Mouse (Mus musculus): ENCODE measurements at regions not wholly inside any gene's neighbourhood (a gene's known extent, or its start where the extent isn't known, plus 50 kb on each side); places are given as distances from the start of the nearest gene placed in this dataset.

GRCm38 (mm10) chr4:94106941-94107340, 449.4 kb upstream of the Gm10306 start:
- H3K4me3 ChIP-seq (replicated peaks) = no peak overlapping the region
- no peak overlapping the region for H3K4me2 ChIP-seq (replicated peaks)
- ATAC-seq = no peak
- no peaks in the 10 kb centered on the region for H3K36me3 ChIP-seq
- no peaks in the 10 kb centered on the region for H3K4me1 ChIP-seq (replicated peaks)
- 78% methylated on average over 4 of the region's 4 CpGs for WGBS
- no peak overlapping the region for H3K27ac ChIP-seq
- no peak overlapping the region for H3K9ac ChIP-seq (replicated peaks)
- no peaks in the 10 kb centered on the region for H3K27me3 ChIP-seq
- no peaks in the 10 kb centered on the region for H3K9me3 ChIP-seq

GRCm38 (mm10) chr4:94116881-94117280, 439.5 kb upstream of the Gm10306 start:
- H3K9ac ChIP-seq (replicated peaks) = no peak overlapping the region
- no peak overlapping the region for H3K4me2 ChIP-seq (replicated peaks)
- 76% methylated on average over 3 of the region's 3 CpGs for WGBS
- no peaks in the 10 kb centered on the region for H3K27me3 ChIP-seq
- H3K9me3 ChIP-seq = no peaks in the 10 kb centered on the region
- H3K27ac ChIP-seq = no peak overlapping the region
- ATAC-seq = no peak
- H3K4me3 ChIP-seq (replicated peaks) = no peak overlapping the region
- H3K36me3 ChIP-seq = no peaks in the 10 kb centered on the region
- H3K4me1 ChIP-seq (replicated peaks) = no peaks in the 10 kb centered on the region

GRCm38 (mm10) chr4:94124177-94124576, 432.2 kb upstream of the Gm10306 start:
- Histone ChIP-seq H3K4me3 (replicated peaks) (no peak overlapping the region), H3K27ac (no peak overlapping the region), H3K36me3 (no peaks in the 10 kb centered on the region), H3K4me1 (replicated peaks) (no peaks in the 10 kb centered on the region), H3K9ac (replicated peaks) (no peak overlapping the region), H3K27me3 (no peaks in the 10 kb centered on the region), H3K4me2 (replicated peaks) (no peak overlapping the region), H3K9me3 (no peaks in the 10 kb centered on the region)
- WGBS = 86% methylated on average over 14 of the region's 14 CpGs
- no peak for ATAC-seq

- no peak overlapping the region for H3K4me2 ChIP-seq (replicated peaks)
- H3K27me3 ChIP-seq = peaks cover 9% of the 10 kb centered on the region; the same call in 1 of the 2 replicates
- 81% methylated on average over 2 of the region's 2 CpGs for WGBS
- no peaks in the 10 kb centered on the region for H3K36me3 ChIP-seq
- no peaks in the 10 kb centered on the region for H3K9me3 ChIP-seq
- H3K4me1 ChIP-seq (replicated peaks) = no peaks in the 10 kb centered on the region
- no peak for ATAC-seq
- H3K27ac ChIP-seq = no peak overlapping the region
- H3K9ac ChIP-seq (replicated peaks) = no peak overlapping the region
- H3K4me3 ChIP-seq (replicated peaks) = no peak overlapping the region
Measured at GRCm38 (mm10) chr4:94137921-94138320, 418.4 kb upstream of the Gm10306 start.

- Histone ChIP-seq H3K4me2 (replicated peaks) (peak overlapping the region; percentile 14; the same call in 1 of the 2 replicates), H3K9ac (replicated peaks) (no peak overlapping the region)
- WGBS = 15% methylated on average over 7 of the region's 7 CpGs
Measured at GRCm38 (mm10) chr4:94144901-94145801, 411.2 kb upstream of the Gm10306 start.

GRCm38 (mm10) chr4:94147964-94148533, 408.3 kb upstream of the Gm10306 start:
- no peak overlapping the region for H3K4me2 ChIP-seq (replicated peaks)
- peaks cover 19% of the 10 kb centered on the region for H3K4me1 ChIP-seq (replicated peaks)
- 0 out of 2 replicates have a peak, but pooled peaks cover 2% of the 10 kb centered on the region for H3K27me3 ChIP-seq
- ATAC-seq = no peak
- H3K36me3 ChIP-seq = no peaks in the 10 kb centered on the region
- H3K9ac ChIP-seq (replicated peaks) = no peak overlapping the region
- H3K9me3 ChIP-seq = 0 out of 2 replicates have a peak, but pooled peaks cover 3% of the 10 kb centered on the region
- H3K27ac ChIP-seq = no peak overlapping the region
- H3K4me3 ChIP-seq (replicated peaks) = no peak overlapping the region

More at GRCm38 (mm10) chr4:94144901-94145801, 411.2 kb upstream of the Gm10306 start:
- Histone ChIP-seq H3K27me3 (peaks cover 3% of the 10 kb centered on the region; the same call in 1 of the 2 replicates), H3K4me1 (replicated peaks) (peaks cover 19% of the 10 kb centered on the region), H3K36me3 (no peaks in the 10 kb centered on the region), H3K9me3 (no peaks in the 10 kb centered on the region), H3K4me3 (replicated peaks) (no peak overlapping the region), H3K27ac (no peak overlapping the region)
- peak; percentile 87 for ATAC-seq

- no peak for ATAC-seq
Measured at GRCm38 (mm10) chr4:94149056-94149455, 407.3 kb upstream of the Gm10306 start.

GRCm38 (mm10) chr4:94160620-94161019, 395.7 kb upstream of the Gm10306 start:
- WGBS = 65% methylated on average over 2 of the region's 2 CpGs
- no peak for ATAC-seq
- H3K4me2 ChIP-seq (replicated peaks) = no peak overlapping the region

More at GRCm38 (mm10) chr4:94149056-94149455, 407.3 kb upstream of the Gm10306 start:
- H3K27ac ChIP-seq = no peak overlapping the region
- no peaks in the 10 kb centered on the region for H3K36me3 ChIP-seq
- 75% methylated on average over 3 of the region's 3 CpGs for WGBS
- H3K9ac ChIP-seq (replicated peaks) = no peak overlapping the region
- H3K27me3 ChIP-seq = 0 out of 2 replicates have a peak, but pooled peaks cover 2% of the 10 kb centered on the region
- H3K9me3 ChIP-seq = 0 out of 2 replicates have a peak, but pooled peaks cover 3% of the 10 kb centered on the region
- H3K4me1 ChIP-seq (replicated peaks) = peaks cover 19% of the 10 kb centered on the region
- no peak overlapping the region for H3K4me2 ChIP-seq (replicated peaks)
- no peak overlapping the region for H3K4me3 ChIP-seq (replicated peaks)

GRCm38 (mm10) chr4:94173096-94173495, 383.2 kb upstream of the Gm10306 start:
- Histone ChIP-seq H3K4me3 (replicated peaks) (no peak overlapping the region), H3K27me3 (no peaks in the 10 kb centered on the region), H3K4me1 (replicated peaks) (no peaks in the 10 kb centered on the region), H3K4me2 (replicated peaks) (no peak overlapping the region), H3K27ac (no peak overlapping the region), H3K36me3 (no peaks in the 10 kb centered on the region), H3K9me3 (no peaks in the 10 kb centered on the region), H3K9ac (replicated peaks) (no peak overlapping the region)
- no peak for ATAC-seq
- 95% methylated on average over 2 of the region's 2 CpGs for WGBS

More at GRCm38 (mm10) chr4:94160620-94161019, 395.7 kb upstream of the Gm10306 start:
- Histone ChIP-seq H3K4me3 (replicated peaks) (no peak overlapping the region), H3K36me3 (no peaks in the 10 kb centered on the region), H3K9me3 (no peaks in the 10 kb centered on the region), H3K27ac (no peak overlapping the region), H3K9ac (replicated peaks) (no peak overlapping the region), H3K4me1 (replicated peaks) (no peaks in the 10 kb centered on the region), H3K27me3 (no peaks in the 10 kb centered on the region)

GRCm38 (mm10) chr4:94186997-94187396, 369.3 kb upstream of the Gm10306 start:
- H3K27ac ChIP-seq = no peak overlapping the region
- H3K4me2 ChIP-seq (replicated peaks) = no peak overlapping the region
- H3K9me3 ChIP-seq = no peaks in the 10 kb centered on the region
- H3K4me1 ChIP-seq (replicated peaks) = no peaks in the 10 kb centered on the region
- H3K9ac ChIP-seq (replicated peaks) = no peak overlapping the region
- H3K27me3 ChIP-seq = no peaks in the 10 kb centered on the region
- no peak overlapping the region for H3K4me3 ChIP-seq (replicated peaks)
- no peaks in the 10 kb centered on the region for H3K36me3 ChIP-seq
- ATAC-seq = no peak
- WGBS = 62% methylated on average over 4 of the region's 4 CpGs

- ATAC-seq = no peak
- 74% methylated on average over 2 of the region's 2 CpGs for WGBS
- Histone ChIP-seq H3K4me3 (replicated peaks) (no peak overlapping the region), H3K4me2 (replicated peaks) (no peak overlapping the region), H3K27me3 (no peaks in the 10 kb centered on the region), H3K9ac (replicated peaks) (no peak overlapping the region), H3K27ac (no peak overlapping the region), H3K9me3 (no peaks in the 10 kb centered on the region), H3K36me3 (no peaks in the 10 kb centered on the region), H3K4me1 (replicated peaks) (no peaks in the 10 kb centered on the region)
Measured at GRCm38 (mm10) chr4:94188354-94188753, 368.0 kb upstream of the Gm10306 start.

- 0 out of 2 replicates have a peak, but pooled peaks have one; percentile 40 for ATAC-seq
- no peak overlapping the region for H3K4me3 ChIP-seq (replicated peaks)
- WGBS = 78% methylated on average over 3 of the region's 3 CpGs
Measured at GRCm38 (mm10) chr4:94188888-94189287, 367.5 kb upstream of the Gm10306 start.

More at GRCm38 (mm10) chr4:94188888-94189287, 367.5 kb upstream of the Gm10306 start:
- Histone ChIP-seq H3K36me3 (no peaks in the 10 kb centered on the region), H3K4me2 (replicated peaks) (no peak overlapping the region), H3K9ac (replicated peaks) (no peak overlapping the region), H3K4me1 (replicated peaks) (no peaks in the 10 kb centered on the region), H3K9me3 (no peaks in the 10 kb centered on the region), H3K27ac (no peak overlapping the region), H3K27me3 (no peaks in the 10 kb centered on the region)
